Mouse (Mus musculus): ENCODE measurements around the gene Cnnm1. TPM values are rescaled to one million over a fixed set of nuclear protein-coding genes. Genes with fewer than 3 reads are reported as not detected.

The Cnnm1 gene
- polyA plus RNA-seq, 1 experiment from 2014 or later: 1.00 TPM

Other genes starting within 250 kb of the Cnnm1 start
- 12.4 and 14.9 TPM in 2 replicates for gene Hpse2, start 52.1 kb upstream of the Cnnm1 start, polyA plus RNA-seq (2016; fragmentation: Nextera tagmentation; extraction: Ambion mirVana)
- gene Got1, start 84.2 kb downstream of the Cnnm1 start, polyA plus RNA-seq (2016; fragmentation: Nextera tagmentation; extraction: Ambion mirVana): 42.9 and 44.1 TPM in 2 replicates
- 3.6 and 3.9 TPM in 2 replicates for gene Nkx2-3, start 171.9 kb downstream of the Cnnm1 start, polyA plus RNA-seq (2016; fragmentation: Nextera tagmentation; extraction: Ambion mirVana)
- gene Slc25a28, start 234.4 kb downstream of the Cnnm1 start, polyA plus RNA-seq (2016; fragmentation: Nextera tagmentation; extraction: Ambion mirVana): 18.4 and 20.4 TPM in 2 replicates
- 9.3 and 12.0 TPM in 2 replicates for gene Entpd7, start 249.2 kb downstream of the Cnnm1 start, polyA plus RNA-seq (2016; fragmentation: Nextera tagmentation; extraction: Ambion mirVana)

All from embryonic facial prominence, embryonic 12.5 days (tissue).